Mouse (Mus musculus) E14TG2a.4 (cell line): ENCODE measurements around the gene Atrnl1.

ENCODE experiments used
- H3K27me3 ChIP-seq: 2 replicates; pipeline ENCODE4 v1.6.1; 2014; ENCODE audit warnings: low read length, control low read depth; ENCODE audit not compliant: insufficient read depth
- H3K36me3 ChIP-seq: 2 replicates; pipeline ENCODE4 v1.6.1; 2014; ENCODE audit warnings: low read length, control low read depth; ENCODE audit not compliant: insufficient read depth
- H3K4me1 ChIP-seq: replicated peaks from 2 replicates; pipeline ENCODE4 v1.6.1; 2014; ENCODE audit warnings: low read depth, low read length, control low read depth
- H3K4me3 ChIP-seq: replicated peaks from 2 replicates; pipeline ENCODE4 v1.5.1; 2014; ENCODE audit warnings: mild to moderate bottlenecking, low read length
- H3K9me3 ChIP-seq: 2 replicates; pipeline ENCODE4 v1.6.1; 2014; ENCODE audit warnings: low read length, control low read depth
- CTCF ChIP-seq: conservative IDR thresholded peaks from 2 replicates; pipeline ENCODE4 v1.5.1; 2014; ENCODE audit warnings: low read length
- NANOG ChIP-seq: IDR thresholded peaks from 2 replicates; pipeline ENCODE4 v1.6.1; 2014; ENCODE audit warnings: borderline replicate concordance, low read length, mixed read lengths
- POU5F1 ChIP-seq: IDR thresholded peaks from 2 replicates; pipeline ENCODE4 v1.6.1; 2014; ENCODE audit warnings: low read length, borderline replicate concordance

Atrnl1 gene

DNA sequence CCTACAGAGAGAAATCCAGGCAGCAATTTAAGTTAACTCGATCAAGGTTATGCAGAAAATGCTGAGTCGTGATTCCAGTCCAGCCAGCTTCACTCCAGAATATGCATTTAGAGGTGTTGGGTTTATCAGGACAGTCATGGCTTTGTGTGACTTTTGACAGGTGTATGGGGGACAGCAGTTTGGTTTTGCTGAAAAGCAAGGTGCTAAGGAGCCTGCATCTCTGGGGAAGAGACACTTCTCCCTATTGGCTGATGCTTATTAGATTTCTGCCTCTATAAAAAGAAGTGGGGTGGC is 1.3 kb downstream of the Atrnl1 start:
- no peak for TF ChIP-seq POU5F1
- no peak for TF ChIP-seq NANOG
- TF ChIP-seq CTCF: no peak
- Histone ChIP-seq H3K27me3 (peaks cover 36% of the 10 kb centered on the region), H3K4me3 (peak overlapping the region; percentile 96), H3K9me3 (no peaks in the 10 kb centered on the region), H3K36me3 (no peaks in the 10 kb centered on the region), H3K4me1 (peaks cover 18% of the 10 kb centered on the region)

DNA sequence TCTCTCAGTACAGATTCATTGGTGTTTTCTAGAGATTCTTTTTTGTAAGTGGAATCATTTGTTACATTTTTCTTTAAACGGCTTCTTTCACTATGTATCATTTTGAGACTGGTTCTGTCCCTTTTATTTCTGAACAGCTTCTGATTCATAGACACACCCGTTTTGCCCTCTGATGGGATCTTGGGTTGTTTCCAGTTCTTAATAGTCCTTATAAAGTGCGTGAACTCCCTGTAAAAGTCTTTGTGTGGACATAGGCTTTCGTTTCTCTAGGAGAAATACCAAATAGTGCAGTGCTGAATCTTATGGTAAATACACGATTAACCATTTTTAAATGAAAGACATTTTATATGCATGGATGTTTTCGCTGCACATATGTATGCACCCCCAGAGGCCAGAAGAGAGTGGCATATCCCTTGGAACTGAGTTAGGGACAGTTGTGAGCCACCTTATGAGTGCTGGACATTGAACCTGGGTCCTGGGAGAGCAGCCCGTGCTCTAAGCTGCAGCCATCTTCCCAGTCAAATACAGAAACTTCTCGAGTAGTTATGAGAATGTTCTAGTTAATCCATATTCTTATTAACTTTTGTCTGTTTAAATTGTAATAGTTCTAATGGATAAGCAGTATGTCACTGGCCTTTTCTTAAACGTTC is 5.3 kb downstream of the Atrnl1 start:
- Histone ChIP-seq H3K27me3 (peaks cover 15% of the 10 kb centered on the region), H3K36me3 (no peaks in the 10 kb centered on the region; the same call in 1 of the 2 replicates), H3K9me3 (no peaks in the 10 kb centered on the region), H3K4me1 (peaks cover 9% of the 10 kb centered on the region), H3K4me3 (no peak overlapping the region)
- TF ChIP-seq CTCF (no peak), NANOG (no peak), POU5F1 (no peak)

DNA sequence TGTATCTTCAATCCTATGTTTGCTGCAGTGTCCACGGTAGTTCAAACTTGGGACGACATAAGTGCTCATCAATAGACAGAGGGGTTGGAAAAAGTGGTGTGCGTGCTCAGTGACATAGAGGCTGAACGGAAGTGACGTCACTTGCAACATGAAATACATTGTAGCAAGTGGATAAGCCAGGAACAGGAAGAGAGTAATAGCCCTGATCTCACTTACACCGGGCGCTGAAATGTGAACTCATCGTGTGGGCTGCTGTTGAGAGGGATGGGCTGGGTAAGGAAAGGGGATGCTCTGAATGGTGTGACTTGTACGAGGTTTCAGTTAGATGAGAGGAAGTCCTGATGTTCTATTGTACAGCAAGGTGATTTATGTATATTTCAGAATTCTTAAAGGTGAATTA is 8.3 kb downstream of the Atrnl1 start:
- no peak for TF ChIP-seq POU5F1
- TF ChIP-seq CTCF: no peak
- TF ChIP-seq NANOG: no peak
- Histone ChIP-seq H3K4me3 (no peak overlapping the region), H3K27me3 (no peaks in the 10 kb centered on the region), H3K9me3 (0 out of 2 replicates have a peak, but pooled peaks cover 1% of the 10 kb centered on the region), H3K4me1 (no peaks in the 10 kb centered on the region), H3K36me3 (no peaks in the 10 kb centered on the region; the same call in 1 of the 2 replicates)

DNA sequence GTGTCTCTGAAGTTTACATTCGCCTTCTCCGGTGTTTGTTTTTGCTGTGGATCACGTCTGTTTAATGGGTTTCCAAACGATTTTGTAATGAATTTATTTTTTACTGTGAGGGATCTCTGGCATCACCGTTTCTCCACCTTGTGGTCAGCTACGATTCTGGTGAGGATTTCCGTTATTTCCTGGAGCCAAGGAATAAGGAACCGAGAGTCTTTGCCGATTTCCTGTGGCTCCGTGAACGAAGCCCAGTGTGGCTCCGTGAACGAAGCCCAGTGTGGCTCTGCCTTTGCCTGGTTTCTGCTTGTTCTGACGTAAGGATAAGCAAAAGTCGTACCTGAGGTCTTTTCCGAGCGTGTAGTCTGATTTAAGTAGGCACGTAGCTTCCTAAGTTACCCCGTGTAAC is 11.0 kb downstream of the Atrnl1 start:
- TF ChIP-seq NANOG (no peak), POU5F1 (no peak), CTCF (no peak)

DNA sequence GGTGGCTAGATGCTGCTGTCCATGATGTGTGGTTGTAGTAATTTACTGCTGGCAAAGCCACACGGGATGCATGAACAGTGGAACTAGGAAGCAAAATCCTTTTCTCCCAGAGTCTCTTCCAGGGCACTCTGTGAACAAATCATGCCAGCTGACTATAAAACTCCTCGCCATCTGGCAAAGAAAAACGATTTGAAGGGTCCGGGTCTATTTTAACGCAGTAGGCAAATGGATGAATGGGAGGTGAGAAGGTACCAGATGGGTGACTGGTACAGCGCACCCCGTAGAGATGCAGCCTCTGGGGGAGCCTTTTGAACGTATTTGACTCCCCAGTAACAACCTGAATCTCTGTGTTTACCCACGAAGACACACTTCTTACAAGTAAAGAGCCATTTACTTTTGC is 14.9 kb downstream of the Atrnl1 start:
- H3K4me3 ChIP-seq: no peak overlapping the region
- H3K4me1 ChIP-seq: peaks cover 7% of the 10 kb centered on the region; the same call in 1 of the 2 replicates
- TF ChIP-seq POU5F1: no peak
- H3K27me3 ChIP-seq: no peaks in the 10 kb centered on the region
- H3K36me3 ChIP-seq: no peaks in the 10 kb centered on the region
- peaks cover 6% of the 10 kb centered on the region; the same call in 1 of the 2 replicates for H3K9me3 ChIP-seq

More for the DNA sequence above, 11.0 kb downstream of the Atrnl1 start:
- H3K9me3 ChIP-seq: peaks cover 6% of the 10 kb centered on the region; the same call in 1 of the 2 replicates
- no peaks in the 10 kb centered on the region for H3K27me3 ChIP-seq
- H3K4me3 ChIP-seq: no peak overlapping the region
- H3K36me3 ChIP-seq: no peaks in the 10 kb centered on the region; the same call in 1 of the 2 replicates
- H3K4me1 ChIP-seq: 0 out of 2 replicates have a peak, but pooled peaks cover 1% of the 10 kb centered on the region

DNA sequence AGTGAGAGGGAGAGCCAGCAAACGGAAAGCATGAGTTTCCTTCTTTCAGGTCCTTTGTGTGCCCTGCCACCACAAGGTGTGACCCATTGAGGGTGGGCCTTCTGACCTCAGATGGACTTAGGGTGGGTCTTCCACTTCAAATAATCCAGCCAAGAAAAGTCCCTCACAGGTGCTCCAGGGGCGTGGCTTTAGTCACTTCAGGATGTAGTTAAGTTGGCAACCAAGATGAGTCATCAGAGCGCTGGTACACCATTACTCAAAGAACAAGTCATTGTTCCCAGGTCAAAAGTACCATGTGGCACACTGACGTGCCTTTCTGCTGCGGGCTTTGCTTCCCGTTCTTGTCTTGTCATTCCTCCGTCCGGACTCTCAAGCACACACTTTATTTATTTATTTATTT is 16.4 kb downstream of the Atrnl1 start:
- no peak overlapping the region for H3K4me3 ChIP-seq
- H3K36me3 ChIP-seq: no peaks in the 10 kb centered on the region
- H3K9me3 ChIP-seq: peaks cover 6% of the 10 kb centered on the region; the same call in 1 of the 2 replicates
- TF ChIP-seq POU5F1 (no peak), NANOG (no peak), CTCF (no peak)
- peaks cover 7% of the 10 kb centered on the region; the same call in 1 of the 2 replicates for H3K4me1 ChIP-seq
- H3K27me3 ChIP-seq: no peaks in the 10 kb centered on the region

DNA sequence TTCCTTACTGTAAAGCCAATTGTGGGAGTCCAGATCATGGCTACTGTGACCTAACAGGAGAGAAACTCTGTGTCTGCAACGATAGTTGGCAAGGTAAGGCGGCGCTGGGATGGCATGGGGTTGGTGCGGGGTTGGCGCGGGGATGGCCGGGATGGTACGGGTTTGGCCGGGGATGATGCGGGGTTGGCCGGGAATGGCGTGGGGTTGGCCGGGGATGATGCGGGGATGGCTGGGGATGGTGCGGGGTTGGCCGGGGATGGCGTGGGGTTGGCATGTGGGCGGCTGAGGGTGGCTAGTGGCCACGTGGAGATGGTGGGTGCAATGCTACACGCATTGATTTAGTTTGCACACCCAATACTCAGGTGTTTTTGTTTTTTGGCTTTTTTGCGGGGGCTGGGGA is 31.7 kb downstream of the Atrnl1 start:
- Histone ChIP-seq H3K9me3 (no peaks in the 10 kb centered on the region), H3K4me1 (peaks cover 10% of the 10 kb centered on the region; the same call in 1 of the 2 replicates), H3K27me3 (no peaks in the 10 kb centered on the region), H3K36me3 (no peaks in the 10 kb centered on the region), H3K4me3 (peak overlapping the region; percentile 29; the same call in 1 of the 2 replicates)
- TF ChIP-seq CTCF (no peak), POU5F1 (no peak), NANOG (no peak)

DNA sequence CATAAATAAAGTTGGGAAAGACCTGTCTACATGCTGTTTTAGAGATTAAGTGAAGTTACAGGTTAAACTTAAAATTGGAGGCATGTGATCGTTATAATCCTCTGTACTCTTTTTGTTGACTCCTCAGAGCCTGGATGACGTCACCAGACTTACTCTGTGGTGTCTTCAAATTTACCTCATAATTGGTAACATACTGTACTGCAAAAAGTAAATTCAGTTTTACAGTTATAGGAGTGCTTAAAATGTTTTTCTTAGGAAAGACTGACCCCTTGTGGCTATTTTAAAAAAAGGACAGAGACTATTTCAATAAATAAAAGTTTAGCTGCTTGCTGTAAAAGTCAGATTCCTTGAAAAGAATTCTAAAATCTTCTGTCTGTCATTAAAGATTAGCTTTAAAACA is 32.1 kb downstream of the Atrnl1 start:
- Histone ChIP-seq H3K4me1 (peaks cover 12% of the 10 kb centered on the region; the same call in 1 of the 2 replicates), H3K27me3 (no peaks in the 10 kb centered on the region), H3K4me3 (no peak overlapping the region), H3K9me3 (no peaks in the 10 kb centered on the region), H3K36me3 (no peaks in the 10 kb centered on the region)
- TF ChIP-seq POU5F1 (no peak), CTCF (peak; percentile 46)

DNA sequence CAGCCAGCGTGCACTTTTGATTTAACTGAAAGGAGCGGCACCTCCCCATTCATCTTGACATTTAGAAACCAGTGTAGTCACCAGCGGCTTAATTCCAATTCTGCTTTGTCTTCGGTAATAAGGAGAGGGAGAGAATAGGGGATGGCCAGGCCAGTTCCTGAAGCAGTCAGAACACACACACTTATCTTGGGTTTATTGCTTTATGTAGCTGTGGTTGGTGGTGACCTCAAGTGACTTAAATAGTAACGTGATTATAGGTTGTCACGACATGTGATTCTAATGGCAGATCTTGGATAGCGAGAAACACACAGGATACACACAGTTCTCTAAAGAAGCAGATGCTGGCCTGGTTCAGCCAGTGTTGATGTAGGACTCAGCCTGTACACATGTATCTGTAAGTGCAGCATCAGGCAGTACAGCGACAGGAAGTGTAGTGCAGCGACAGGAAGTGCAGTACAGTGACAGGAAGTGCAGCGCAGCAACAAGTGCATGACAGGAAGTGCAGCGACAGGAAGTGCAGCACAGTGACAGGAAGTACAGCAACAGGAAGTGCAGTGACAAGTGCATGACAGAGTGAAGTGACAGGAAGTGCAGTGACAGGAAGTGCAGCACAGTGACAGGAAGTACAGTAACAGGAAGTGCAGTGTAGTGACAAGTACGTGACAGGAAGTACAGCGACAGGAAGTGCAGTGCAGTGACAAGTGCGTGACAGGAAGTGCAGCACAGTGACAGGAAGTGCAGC is 37.5 kb downstream of the Atrnl1 start:
- Histone ChIP-seq H3K9me3 (peaks cover 7% of the 10 kb centered on the region), H3K27me3 (no peaks in the 10 kb centered on the region), H3K36me3 (peaks cover 7% of the 10 kb centered on the region; the same call in 1 of the 2 replicates), H3K4me3 (no peak overlapping the region), H3K4me1 (peaks cover 7% of the 10 kb centered on the region; the same call in 1 of the 2 replicates)
- TF ChIP-seq POU5F1 (no peak), NANOG (no peak), CTCF (no peak)
